Mouse (Mus musculus) leukemia stem cell, adult 10-12 weeks (primary cell): Measurements from ENCODE around the gene Vmn2r89. TPM values are rescaled to one million over a fixed set of nuclear protein-coding genes. Genes with fewer than 3 reads are reported as not detected.

Source experiments
- polyA plus RNA-seq: library from polyadenylated mRNA; stranded (reverse); fragments of >175 nt; gene quantifications from 2 replicates; pipeline ENCODE4 v1.2.3, GENCODE M21; 2012; ENCODE audit warnings: low replicate concordance

The Vmn2r89 gene
- 0.05 TPM in 1 of 2 replicates, not detected in the other for polyA plus RNA-seq

DNA sequence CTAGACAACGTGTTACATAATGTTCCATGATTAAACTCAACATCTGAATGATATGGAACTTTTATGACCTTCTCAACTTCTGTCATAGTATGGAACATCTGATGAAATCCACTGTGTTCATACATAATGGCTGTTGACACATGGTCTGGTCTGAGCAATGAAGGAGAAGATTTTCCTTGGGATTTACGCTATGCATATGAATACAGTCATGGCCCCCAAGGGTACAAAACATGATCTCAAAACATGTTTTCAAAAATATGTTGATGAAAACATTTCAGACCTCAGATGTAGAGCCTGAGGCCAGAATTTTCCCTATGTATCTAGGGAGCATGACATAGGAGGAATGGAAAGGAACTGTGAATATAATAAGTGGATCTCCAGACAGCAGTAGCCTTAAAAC, at the start of gene Vmn2r89:
TSS of gene Vmn2r89 (plus strand) at position 301 of the 400 bp plus-strand sequence.

DNA sequence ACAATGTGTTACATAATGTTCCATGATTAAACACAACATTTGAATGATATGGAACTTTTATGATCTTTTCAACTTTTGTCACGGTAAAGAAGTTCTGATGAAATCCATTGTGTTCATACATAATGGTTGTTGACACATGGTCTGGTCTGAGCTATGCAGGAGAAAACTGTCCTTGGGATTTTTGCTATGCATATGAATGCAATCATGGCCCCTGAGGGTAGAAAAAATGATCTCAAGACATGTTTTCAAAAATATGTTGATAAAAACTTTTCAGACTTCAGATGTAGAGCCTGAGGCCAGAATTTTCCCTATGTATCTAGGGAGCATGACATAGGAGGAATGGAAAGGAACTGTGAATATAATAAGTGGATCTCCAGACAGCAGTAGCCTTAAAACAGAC, 41.1 kb upstream of the Vmn2r89 start, which contains the start of gene Vmn2r88:
TSS of gene Vmn2r88 (plus strand) at position 301 of the 400 bp plus-strand sequence.

Other genes with a start within 250 kb of the Vmn2r89 start
- not detected in 2 replicates for gene Ear14, start 248.5 kb upstream of the Vmn2r89 start, polyA plus RNA-seq
- not detected in 2 replicates for gene Rnase2a, start 195.7 kb upstream of the Vmn2r89 start, polyA plus RNA-seq
- gene Gm7247, start 90.1 kb upstream of the Vmn2r89 start, polyA plus RNA-seq = not detected in 2 replicates
- not detected in 2 replicates for gene Vmn2r88, start 41.0 kb upstream of the Vmn2r89 start, polyA plus RNA-seq
- gene Gm5622, start 100.9 kb downstream of the Vmn2r89 start, polyA plus RNA-seq = not detected in 2 replicates
- not detected in 2 replicates for gene Gm17175, start 122.2 kb downstream of the Vmn2r89 start, polyA plus RNA-seq
- not detected in 2 replicates for gene Gm17174, start 140.3 kb downstream of the Vmn2r89 start, polyA plus RNA-seq
- gene Gm17078, start 159.5 kb downstream of the Vmn2r89 start, polyA plus RNA-seq = not detected in 2 replicates
- gene Gm4181, start 183.8 kb downstream of the Vmn2r89 start, polyA plus RNA-seq = not detected in 2 replicates
- not detected in 2 replicates for gene Gm17079, start 243.6 kb downstream of the Vmn2r89 start, polyA plus RNA-seq